Mouse (Mus musculus) hindbrain, embryonic 14.5 days (tissue): ENCODE results near the gene Bmpr1b. TPM values are rescaled to one million over a fixed set of nuclear protein-coding genes. Genes with fewer than 3 reads are reported as not detected.

ENCODE experiments used
- ATAC-seq: fragments of 200-750 bp; cut with Nextera tagmentation; 2 replicates; pipeline ENCODE4 v1.8.0; 2017; ENCODE audit warnings: moderate number of reproducible peaks, mild to moderate bottlenecking, moderate TSS enrichment, moderate library complexity; ENCODE audit not compliant: low FRiP score
- DNase-seq: peaks from one replicate; pipeline ENCODE4 v3.0.0-alpha.2; 2015; ENCODE audit warnings: low spot score
- H3K27ac ChIP-seq: fragments of 300-500 bp; sonication (generic); 2 replicates; pipeline ENCODE4 v1.5.1; 2014; ENCODE audit warnings: mild to moderate bottlenecking, moderate library complexity
- H3K27me3 ChIP-seq: fragments of 300-500 bp; sonication (generic); 2 replicates; pipeline ENCODE4 v1.6.1; 2014; ENCODE audit warnings: mild to moderate bottlenecking, low read length, mixed read lengths; ENCODE audit not compliant: control insufficient read depth, insufficient read depth
- H3K36me3 ChIP-seq: fragments of 300-500 bp; sonication (generic); replicated peaks from 2 replicates; pipeline ENCODE4 v1.6.1; 2014; ENCODE audit not compliant: control insufficient read depth, insufficient read depth
- H3K4me1 ChIP-seq: fragments of 300-500 bp; sonication (generic); replicated peaks from 2 replicates; pipeline ENCODE4 v1.6.1; 2014; ENCODE audit warnings: antibody characterized with exemption, low read length, mixed read lengths; ENCODE audit not compliant: control insufficient read depth, insufficient read depth
- H3K4me2 ChIP-seq: fragments of 300-500 bp; sonication (generic); replicated peaks from 2 replicates; pipeline ENCODE4 v1.6.1; 2014; ENCODE audit warnings: mild to moderate bottlenecking, moderate library complexity
- H3K4me3 ChIP-seq: fragments of 300-500 bp; sonication (generic); replicated peaks from 2 replicates; pipeline ENCODE4 v1.5.1; 2014; ENCODE audit warnings: mild to moderate bottlenecking, low read length
- H3K9ac ChIP-seq: fragments of 300-500 bp; sonication (generic); 2 replicates; pipeline ENCODE4 v1.6.1; 2014
- H3K9me3 ChIP-seq: fragments of 300-500 bp; sonication (generic); 2 replicates; pipeline ENCODE4 v1.6.1; 2016; ENCODE audit warnings: low read length; ENCODE audit not compliant: control insufficient read depth
- WGBS: fragments of 180-500 bp; shearing (Covaris S2); extraction: QIAGEN DNeasy Blood & Tissue Kit; methylation state at CpG from one replicate; pipeline ENCODE4 v1.1.7; 2014; 5-methylcytosine and 5-hydroxymethylcytosine counted together
- polyA plus RNA-seq: library from polyadenylated mRNA; unstranded; fragments of >200 nt; fragmentation: Nextera tagmentation; extraction: Ambion mirVana; gene quantifications from 2 replicates; pipeline ENCODE4 v1.2.1, GENCODE M21; 2014

The Bmpr1b gene
- polyA plus RNA-seq, 1 experiment from 2014 or later = 4.1 TPM

- H3K4me1 ChIP-seq = peaks cover 5% of the 10 kb centered on the region; the same call in 1 of the 2 replicates
- no peak for ATAC-seq
- no peak for DNase-seq
- no peaks in the 10 kb centered on the region for H3K36me3 ChIP-seq
- H3K27me3 ChIP-seq = peaks cover 13% of the 10 kb centered on the region
- H3K9me3 ChIP-seq = no peaks in the 10 kb centered on the region
- no peak overlapping the region for H3K4me3 ChIP-seq
- WGBS = 95% methylated on average over 4 of the region's 4 CpGs
- H3K9ac ChIP-seq = no peak overlapping the region
- no peak overlapping the region for H3K4me2 ChIP-seq
- no peak overlapping the region for H3K27ac ChIP-seq
Observed at GRCm38 (mm10) chr3:142173996-142174395, 4.8 kb upstream of the Bmpr1b start.

- peaks cover 13% of the 10 kb centered on the region for H3K27me3 ChIP-seq
- H3K4me3 ChIP-seq = peak overlapping the region; percentile 61
- H3K27ac ChIP-seq = no peak overlapping the region
- H3K9me3 ChIP-seq = no peaks in the 10 kb centered on the region
- peaks cover 5% of the 10 kb centered on the region; the same call in 1 of the 2 replicates for H3K4me1 ChIP-seq
- DNase-seq (no peak), ATAC-seq (no peak)
- WGBS = 9% methylated on average over 9 of the region's 9 CpGs
- peak overlapping the region; percentile 60 for H3K9ac ChIP-seq
- H3K4me2 ChIP-seq = peak overlapping the region; percentile 92
- H3K36me3 ChIP-seq = no peaks in the 10 kb centered on the region
Observed at GRCm38 (mm10) chr3:142168251-142168862, 868 bp downstream of the Bmpr1b start.

DNA sequence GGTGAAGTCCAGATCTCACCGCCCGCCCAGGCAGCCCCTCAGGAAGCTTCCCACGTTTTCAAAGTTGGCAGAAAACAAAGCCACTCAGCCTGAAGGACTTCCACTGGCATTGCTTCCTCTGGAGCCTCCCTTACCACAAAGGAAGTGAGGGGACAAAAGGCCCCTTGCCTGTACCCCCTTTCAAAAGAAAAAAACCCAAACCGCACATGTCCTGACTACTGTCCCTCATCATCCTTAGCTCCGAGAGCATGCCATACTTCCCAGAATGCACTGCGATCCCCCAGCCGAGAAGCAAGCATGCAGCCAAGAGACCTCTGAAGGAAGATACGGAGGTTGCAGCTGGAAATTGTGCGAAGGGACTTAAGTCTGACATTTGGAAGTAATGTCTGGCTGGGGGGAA is 4.2 kb downstream of the Bmpr1b start:
- ATAC-seq (no peak), DNase-seq (no peak)
- Histone ChIP-seq H3K4me1 (peaks cover 5% of the 10 kb centered on the region; the same call in 1 of the 2 replicates), H3K27ac (no peak overlapping the region), H3K4me2 (no peak overlapping the region), H3K9me3 (no peaks in the 10 kb centered on the region), H3K36me3 (no peaks in the 10 kb centered on the region), H3K27me3 (no peaks in the 10 kb centered on the region), H3K4me3 (no peak overlapping the region), H3K9ac (no peak overlapping the region)
- 51% methylated on average over 9 of the region's 9 CpGs for WGBS

DNA sequence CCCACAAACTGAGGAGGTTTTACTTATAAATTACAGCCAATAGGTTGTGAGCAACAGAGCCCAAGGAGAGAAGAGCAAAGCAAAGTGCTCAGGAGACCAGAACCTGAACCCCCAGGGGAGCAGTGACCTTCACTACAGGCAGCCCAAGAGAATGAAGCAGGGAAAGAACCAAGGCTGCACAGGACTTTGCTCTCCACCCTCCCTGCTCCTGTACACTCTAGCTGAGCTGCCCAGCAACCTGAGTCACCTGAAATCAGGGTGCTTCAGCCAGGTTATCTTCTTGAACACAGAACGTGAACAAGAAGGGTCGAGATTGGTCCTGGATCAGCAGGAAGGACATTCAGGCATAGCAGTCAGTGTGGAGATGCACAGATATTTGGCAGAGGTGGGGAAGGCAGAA is 5.3 kb downstream of the Bmpr1b start:
- H3K4me1 ChIP-seq = no peaks in the 10 kb centered on the region
- 98% methylated on average over 2 of the region's 2 CpGs for WGBS
- no peak overlapping the region for H3K4me3 ChIP-seq
- H3K9me3 ChIP-seq = no peaks in the 10 kb centered on the region
- no peaks in the 10 kb centered on the region for H3K27me3 ChIP-seq
- DNase-seq (no peak), ATAC-seq (no peak)
- H3K36me3 ChIP-seq = no peaks in the 10 kb centered on the region
- no peak overlapping the region for H3K27ac ChIP-seq
- no peak overlapping the region for H3K4me2 ChIP-seq
- no peak overlapping the region for H3K9ac ChIP-seq

DNA sequence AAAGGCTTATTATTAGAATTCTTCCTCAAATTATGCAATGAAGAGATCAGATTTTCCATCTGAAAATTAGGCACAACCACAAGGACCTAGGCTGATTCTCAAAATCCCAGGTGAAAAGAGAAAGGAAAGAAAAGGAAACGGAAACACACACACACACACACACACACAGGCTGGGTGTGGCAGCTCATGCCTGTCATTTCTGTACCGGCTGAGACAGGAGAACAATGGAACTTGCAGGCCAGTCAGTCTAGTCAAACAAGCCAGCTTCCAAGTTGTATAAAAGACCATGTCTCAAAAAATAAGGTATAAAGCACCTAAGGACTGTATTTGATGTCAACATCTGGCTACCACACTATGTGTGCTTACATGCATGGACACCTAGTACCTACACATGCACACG is 7.8 kb downstream of the Bmpr1b start:
- DNase-seq (no peak), ATAC-seq (no peak)
- WGBS = 78% methylated on average over 3 of the region's 3 CpGs
- H3K27ac ChIP-seq = no peak overlapping the region
- H3K27me3 ChIP-seq = no peaks in the 10 kb centered on the region
- no peak overlapping the region for H3K9ac ChIP-seq
- no peak overlapping the region for H3K4me2 ChIP-seq
- H3K4me1 ChIP-seq = no peaks in the 10 kb centered on the region
- H3K4me3 ChIP-seq = no peak overlapping the region
- H3K9me3 ChIP-seq = no peaks in the 10 kb centered on the region
- no peaks in the 10 kb centered on the region for H3K36me3 ChIP-seq

- no peak for ATAC-seq
- no peak for DNase-seq
- Histone ChIP-seq H3K9me3 (no peaks in the 10 kb centered on the region), H3K9ac (no peak overlapping the region), H3K36me3 (no peaks in the 10 kb centered on the region), H3K27me3 (no peaks in the 10 kb centered on the region), H3K4me1 (no peaks in the 10 kb centered on the region), H3K4me3 (no peak overlapping the region), H3K4me2 (no peak overlapping the region), H3K27ac (no peak overlapping the region)
- 95% methylated on average over 5 of the region's 5 CpGs for WGBS
Observed at GRCm38 (mm10) chr3:142151980-142152379, 17.2 kb downstream of the Bmpr1b start.

DNA sequence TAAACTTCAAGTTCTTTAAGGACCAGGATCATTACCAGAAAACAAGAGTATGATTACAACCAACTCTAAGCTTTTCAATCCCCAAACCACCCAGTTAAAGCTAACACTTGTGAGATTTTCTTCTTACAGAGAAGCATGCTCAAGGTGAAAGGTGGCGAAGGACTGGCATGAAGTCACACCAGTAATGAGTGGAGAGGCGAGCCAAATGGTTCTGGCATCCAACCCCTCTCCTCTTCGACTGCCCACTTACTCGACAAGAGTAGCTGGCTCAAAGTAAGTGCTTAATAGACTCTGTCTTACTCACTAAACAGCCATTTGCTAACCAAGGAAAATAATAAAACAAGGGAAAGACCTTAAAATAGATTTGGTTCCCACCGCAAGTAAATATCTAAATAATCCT is 30.4 kb downstream of the Bmpr1b start:
- Histone ChIP-seq H3K27ac (no peak overlapping the region), H3K4me1 (no peaks in the 10 kb centered on the region), H3K9me3 (no peaks in the 10 kb centered on the region), H3K27me3 (no peaks in the 10 kb centered on the region), H3K36me3 (no peaks in the 10 kb centered on the region), H3K4me3 (no peak overlapping the region), H3K4me2 (no peak overlapping the region), H3K9ac (no peak overlapping the region)
- no peak for DNase-seq
- ATAC-seq = no peak
- 88% methylated on average over 5 of the region's 5 CpGs for WGBS

DNA sequence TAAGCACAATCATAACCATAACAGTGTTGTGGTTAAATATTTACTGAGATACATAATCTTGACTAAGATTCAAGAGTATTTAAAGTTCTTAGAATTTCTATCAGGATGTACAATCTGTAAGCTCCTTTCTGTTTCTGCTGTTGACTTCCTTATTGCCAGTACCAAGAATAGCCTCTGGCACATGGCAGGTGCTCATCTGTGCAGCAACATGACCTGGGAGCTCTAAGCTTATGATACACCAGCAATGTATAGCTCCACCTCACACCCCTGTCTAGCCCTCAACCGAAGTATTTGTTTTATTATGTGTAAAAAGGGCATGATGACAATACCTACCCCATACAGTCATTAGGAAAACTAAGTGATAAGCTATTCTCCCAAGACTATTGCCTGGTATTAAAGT is 42.8 kb downstream of the Bmpr1b start:
- ATAC-seq = no peak

DNA sequence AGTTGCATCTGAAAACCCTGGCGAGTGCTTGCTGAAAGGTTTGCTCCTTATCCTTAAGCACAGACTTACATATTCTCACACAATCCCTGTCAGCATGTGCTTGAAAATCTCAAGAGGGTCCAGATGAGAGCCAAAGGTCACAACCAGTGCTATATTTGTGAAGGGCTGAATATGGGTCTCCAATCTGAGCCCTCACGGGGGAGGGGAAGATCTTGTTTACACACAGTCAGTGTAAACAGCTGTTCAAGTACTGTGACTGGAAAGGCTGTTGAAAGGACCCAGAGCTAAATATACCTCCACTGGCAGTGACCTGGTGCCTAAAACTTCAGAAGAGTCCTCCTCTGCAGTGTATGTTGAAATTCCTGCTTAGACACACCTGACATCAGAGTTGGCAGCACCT is 43.7 kb downstream of the Bmpr1b start:
- ATAC-seq (no peak), DNase-seq (no peak)
- 80% methylated on average over 2 of the region's 2 CpGs for WGBS
- H3K9ac ChIP-seq = no peak overlapping the region
- no peak overlapping the region for H3K4me2 ChIP-seq
- no peaks in the 10 kb centered on the region for H3K4me1 ChIP-seq
- no peak overlapping the region for H3K4me3 ChIP-seq
- no peak overlapping the region for H3K27ac ChIP-seq
- H3K36me3 ChIP-seq = no peaks in the 10 kb centered on the region
- H3K27me3 ChIP-seq = no peaks in the 10 kb centered on the region
- no peaks in the 10 kb centered on the region for H3K9me3 ChIP-seq

More for the DNA sequence above, 42.8 kb downstream of the Bmpr1b start:
- DNase-seq = no peak
- no peak overlapping the region for H3K4me3 ChIP-seq
- no peak overlapping the region for H3K9ac ChIP-seq
- H3K36me3 ChIP-seq = no peaks in the 10 kb centered on the region
- 97% methylated on average over 1 of the region's 1 CpGs for WGBS
- H3K9me3 ChIP-seq = no peaks in the 10 kb centered on the region
- no peaks in the 10 kb centered on the region for H3K4me1 ChIP-seq
- no peak overlapping the region for H3K4me2 ChIP-seq
- H3K27me3 ChIP-seq = no peaks in the 10 kb centered on the region
- no peak overlapping the region for H3K27ac ChIP-seq

- H3K36me3 ChIP-seq = no peaks in the 10 kb centered on the region
- no peaks in the 10 kb centered on the region for H3K27me3 ChIP-seq
- ATAC-seq (no peak), DNase-seq (no peak)
- no peaks in the 10 kb centered on the region for H3K4me1 ChIP-seq
- no peak overlapping the region for H3K4me2 ChIP-seq
- no peak overlapping the region for H3K27ac ChIP-seq
- H3K9ac ChIP-seq = no peak overlapping the region
- WGBS = 52% methylated on average over 6 of the region's 6 CpGs
- H3K4me3 ChIP-seq = no peak overlapping the region
- H3K9me3 ChIP-seq = no peaks in the 10 kb centered on the region
Observed at GRCm38 (mm10) chr3:142124255-142124654, 45.0 kb downstream of the Bmpr1b start.
